Mouse (Mus musculus): ENCODE measurements around the gene Eloa. TPM values are rescaled to one million over a fixed set of nuclear protein-coding genes. Genes with fewer than 3 reads are reported as not detected.

Gene Eloa
- polyA plus RNA-seq, 1 experiment = 18.4 TPM

DNA sequence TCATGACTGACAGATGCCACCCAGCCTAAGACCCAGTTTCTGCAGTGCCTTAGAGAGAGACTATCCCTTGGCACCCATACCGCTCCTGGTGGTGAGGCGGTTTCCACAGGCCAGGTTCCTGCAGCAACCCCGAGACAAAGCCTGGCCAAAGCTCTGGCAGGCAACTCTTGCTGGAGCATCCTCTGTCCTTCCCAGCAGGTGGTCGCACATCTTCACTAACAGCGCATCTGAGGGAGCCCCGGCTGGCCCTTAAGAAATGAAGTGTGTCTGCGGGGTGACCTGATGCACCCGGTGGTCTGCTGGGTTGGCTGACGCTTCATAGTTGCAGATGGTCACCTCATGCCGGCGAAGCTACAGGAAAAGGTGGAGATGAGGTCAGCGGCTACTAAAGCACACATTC lies 45.4 kb downstream of the Eloa start:
- Histone ChIP-seq H3K4me3 (ENCODE audit: insufficient read depth, poor library complexity, severe bottlenecking) (no peak overlapping the region), H3K79me3 (ENCODE audit: low read depth) (peaks cover 11% of the 10 kb centered on the region), H3ac (ENCODE audit: control insufficient read depth, insufficient read length, low read depth) (no peak overlapping the region), H3K36me3 (ENCODE audit: control insufficient read depth, insufficient read depth) (peaks cover 43% of the 10 kb centered on the region), H3K27me3 (ENCODE audit: control insufficient read depth, insufficient read depth, insufficient read length) (no peaks in the 10 kb centered on the region), H3K79me2 (ENCODE audit: control insufficient read depth, insufficient read depth) (peaks cover 13% of the 10 kb centered on the region)
- TF ChIP-seq USF1 (IDR thresholded peaks at IDR 0.05; ENCODE audit: low read depth) (no peak), MYOG (IDR thresholded peaks at IDR 0.05; ENCODE audit: control insufficient read depth, extremely low read depth, insufficient read length) (no peak), MAX (IDR thresholded peaks at IDR 0.05) (no peak), CTCF (IDR thresholded peaks at IDR 0.05; ENCODE audit: control insufficient read depth, insufficient read depth, insufficient read length) (no peak), FOSL1 (IDR thresholded peaks at IDR 0.05; ENCODE audit: insufficient read depth, low read length, poor library complexity, severe bottlenecking) (no peak), MYOD1 (IDR thresholded peaks at IDR 0.05; ENCODE audit: control insufficient read depth, insufficient read length, low read depth) (no peak), CEBPB (IDR thresholded peaks at IDR 0.05; ENCODE audit: low read depth) (no peak)

DNA sequence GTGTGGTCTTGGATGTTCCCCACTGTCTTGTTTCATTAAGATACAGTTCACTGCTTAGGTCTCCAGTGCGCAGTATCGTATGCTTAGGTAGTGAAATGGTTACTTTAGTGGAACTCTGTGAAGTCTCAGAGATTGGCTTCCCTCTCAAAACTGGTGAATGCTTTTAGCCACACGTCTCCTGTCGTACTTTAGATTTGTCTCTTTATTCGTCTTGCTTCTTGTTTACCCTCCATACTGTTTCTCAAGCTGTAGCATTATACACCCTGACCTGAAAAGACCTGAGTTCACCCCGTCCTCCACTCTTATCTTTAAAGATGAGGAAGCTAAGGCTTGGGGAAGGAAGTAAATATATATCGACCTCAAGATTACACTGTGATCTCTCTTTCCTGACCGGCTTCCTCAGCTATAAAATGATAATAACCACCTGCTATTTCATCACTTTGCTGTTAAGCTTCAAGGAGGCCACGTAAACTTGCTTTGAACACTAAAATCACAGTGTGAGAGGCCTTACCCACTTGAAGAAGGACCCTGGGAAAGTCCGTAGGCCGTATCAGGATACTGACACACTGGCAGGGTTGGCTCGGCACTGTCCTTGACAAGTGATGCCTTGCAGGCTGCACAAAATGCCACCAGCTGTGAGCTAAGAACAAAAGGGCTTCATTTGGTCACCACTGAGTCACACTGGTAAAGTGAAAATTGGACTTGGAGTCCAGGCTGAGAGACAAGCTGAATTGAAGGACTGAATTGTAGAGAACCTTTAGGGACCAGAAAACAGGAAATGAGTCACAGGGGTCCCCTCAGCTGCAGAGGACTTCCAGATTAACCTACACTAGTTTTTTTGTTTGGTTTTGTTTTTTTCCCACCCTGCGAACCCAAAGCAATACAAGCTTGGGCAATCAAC lies 48.4 kb downstream of the Eloa start:
- TF ChIP-seq CTCF (IDR thresholded peaks at IDR 0.05; ENCODE audit: control insufficient read depth, insufficient read depth, insufficient read length) (no peak), CEBPB (IDR thresholded peaks at IDR 0.05; ENCODE audit: low read depth) (no peak), MYOG (IDR thresholded peaks at IDR 0.05; ENCODE audit: control insufficient read depth, extremely low read depth, insufficient read length) (no peak), MAX (IDR thresholded peaks at IDR 0.05) (no peak), USF1 (IDR thresholded peaks at IDR 0.05; ENCODE audit: low read depth) (no peak), FOSL1 (IDR thresholded peaks at IDR 0.05; ENCODE audit: insufficient read depth, low read length, poor library complexity, severe bottlenecking) (no peak), MYOD1 (IDR thresholded peaks at IDR 0.05; ENCODE audit: control insufficient read depth, insufficient read length, low read depth) (no peak)
- Histone ChIP-seq H3ac (ENCODE audit: control insufficient read depth, insufficient read length, low read depth) (peak overlapping the region; percentile 27), H3K36me3 (ENCODE audit: control insufficient read depth, insufficient read depth) (peaks cover 60% of the 10 kb centered on the region), H3K4me3 (ENCODE audit: insufficient read depth, poor library complexity, severe bottlenecking) (no peak overlapping the region), H3K79me3 (ENCODE audit: low read depth) (peaks cover 11% of the 10 kb centered on the region), H3K79me2 (ENCODE audit: control insufficient read depth, insufficient read depth) (peaks cover 23% of the 10 kb centered on the region), H3K27me3 (ENCODE audit: control insufficient read depth, insufficient read depth, insufficient read length) (no peaks in the 10 kb centered on the region)

DNA sequence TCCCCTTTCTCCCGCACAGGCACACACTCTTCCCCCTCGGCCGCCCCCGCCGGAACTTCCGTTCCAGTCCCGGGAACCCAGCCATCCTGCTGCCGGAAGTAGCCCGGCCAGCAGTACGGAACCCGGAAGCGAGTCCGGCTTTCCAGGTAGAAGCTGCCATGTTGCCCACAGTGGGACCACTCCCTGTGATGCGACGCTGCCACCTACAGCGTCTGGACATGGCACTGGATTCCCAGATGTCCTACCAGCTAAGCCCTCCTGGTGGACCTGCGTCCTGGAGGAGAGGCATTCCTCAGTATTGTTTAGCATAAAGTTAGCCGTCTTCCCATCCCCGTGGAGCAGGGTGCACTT lies 49.0 kb downstream of the Eloa start, which contains the start of gene Lypla2:
TSS of gene Lypla2 (minus strand) at position 71 of the 351 bp plus-strand sequence.
- Histone ChIP-seq H3ac (ENCODE audit: control insufficient read depth, insufficient read length, low read depth) (peak within 1 kb of the TSS; percentile 96), H3K4me3 (ENCODE audit: insufficient read depth, poor library complexity, severe bottlenecking) (peak within 1 kb of the TSS; percentile 80), H3K36me3 (ENCODE audit: control insufficient read depth, insufficient read depth) (peaks cover 66% of the 10 kb centered on the region), H3K79me2 (ENCODE audit: control insufficient read depth, insufficient read depth) (peaks cover 23% of the 10 kb centered on the region), H3K27me3 (ENCODE audit: control insufficient read depth, insufficient read depth, insufficient read length) (no peaks in the 10 kb centered on the region), H3K79me3 (ENCODE audit: low read depth) (peaks cover 11% of the 10 kb centered on the region)
- TF ChIP-seq USF1 (IDR thresholded peaks at IDR 0.05; ENCODE audit: low read depth) = no peak
- TF ChIP-seq MAX (IDR thresholded peaks at IDR 0.05) = peak; percentile 27
- TF ChIP-seq CTCF (IDR thresholded peaks at IDR 0.05; ENCODE audit: control insufficient read depth, insufficient read depth, insufficient read length) = no peak
- TF ChIP-seq MYOD1 (IDR thresholded peaks at IDR 0.05; ENCODE audit: control insufficient read depth, insufficient read length, low read depth) = no peak

DNA sequence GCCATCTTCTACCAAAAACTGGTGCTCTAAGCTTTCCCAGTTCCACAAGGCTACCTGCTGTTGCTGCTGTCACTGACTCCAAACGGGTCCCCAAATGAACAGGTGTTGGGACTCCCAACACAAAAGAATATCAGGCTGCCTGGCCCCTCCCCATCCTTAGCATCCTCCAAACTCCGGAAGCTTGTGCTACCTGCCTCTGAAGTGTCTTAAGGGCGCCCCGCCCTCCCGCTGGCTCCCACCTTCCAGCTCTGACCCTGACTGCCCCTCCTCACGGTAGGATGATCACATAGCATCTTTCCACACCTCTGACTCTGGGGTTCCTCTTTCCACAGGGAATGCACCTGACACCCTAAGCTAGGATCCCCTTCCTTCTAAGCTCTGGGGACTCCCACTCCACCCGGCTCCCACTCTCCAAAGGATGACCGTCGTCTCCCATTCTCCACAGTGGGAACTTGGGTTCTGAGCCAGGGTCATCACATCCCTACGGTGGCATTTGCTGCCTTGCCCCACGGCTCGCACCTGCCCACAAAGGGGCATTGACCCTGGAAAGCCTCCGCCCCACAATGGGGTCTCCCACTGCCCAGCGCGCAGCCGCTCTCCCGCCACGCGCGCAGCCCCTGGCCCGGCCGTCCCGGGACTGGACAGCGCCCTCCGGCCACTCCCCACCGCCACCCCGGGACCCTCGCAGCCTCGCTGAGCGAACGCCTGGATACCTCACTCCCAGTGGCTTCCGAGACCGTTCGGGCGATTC lies 49.6 kb downstream of the Eloa start:
- Histone ChIP-seq H3K27me3 (ENCODE audit: control insufficient read depth, insufficient read depth, insufficient read length) (no peaks in the 10 kb centered on the region), H3K79me2 (ENCODE audit: control insufficient read depth, insufficient read depth) (peaks cover 23% of the 10 kb centered on the region), H3K36me3 (ENCODE audit: control insufficient read depth, insufficient read depth) (peaks cover 66% of the 10 kb centered on the region), H3K79me3 (ENCODE audit: low read depth) (peaks cover 11% of the 10 kb centered on the region), H3K4me3 (ENCODE audit: insufficient read depth, poor library complexity, severe bottlenecking) (peak overlapping the region; percentile 80), H3ac (ENCODE audit: control insufficient read depth, insufficient read length, low read depth) (peak overlapping the region; percentile 96)
- TF ChIP-seq MYOG (IDR thresholded peaks at IDR 0.05; ENCODE audit: control insufficient read depth, extremely low read depth, insufficient read length) = no peak
- TF ChIP-seq MAX (IDR thresholded peaks at IDR 0.05) = no peak
- TF ChIP-seq CTCF (IDR thresholded peaks at IDR 0.05; ENCODE audit: control insufficient read depth, insufficient read depth, insufficient read length) = no peak
- TF ChIP-seq FOSL1 (IDR thresholded peaks at IDR 0.05; ENCODE audit: insufficient read depth, low read length, poor library complexity, severe bottlenecking) = no peak
- TF ChIP-seq MYOD1 (IDR thresholded peaks at IDR 0.05; ENCODE audit: control insufficient read depth, insufficient read length, low read depth) = no peak
- no peak for TF ChIP-seq USF1 (IDR thresholded peaks at IDR 0.05; ENCODE audit: low read depth)
- no peak for TF ChIP-seq CEBPB (IDR thresholded peaks at IDR 0.05; ENCODE audit: low read depth)

DNA sequence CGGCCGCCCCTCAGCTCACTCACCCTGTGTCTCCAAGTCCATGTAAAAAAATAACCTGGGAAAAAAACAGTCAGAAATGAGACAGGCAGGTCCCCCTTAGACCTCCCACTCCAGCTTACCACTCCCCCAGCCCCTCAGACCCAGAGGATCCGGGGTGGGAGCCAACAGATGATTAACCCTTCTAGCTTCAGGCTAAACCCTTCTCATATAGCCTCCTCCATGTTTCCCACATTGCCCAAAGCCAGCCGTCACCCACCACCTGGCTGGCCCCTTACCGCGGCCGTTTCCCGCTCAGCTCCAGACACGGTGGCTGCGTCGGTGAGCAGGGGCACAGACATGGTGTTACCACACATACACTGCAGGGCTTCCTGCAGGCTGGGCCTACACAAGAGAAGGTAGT lies 51.0 kb downstream of the Eloa start:
- Histone ChIP-seq H3K79me3 (ENCODE audit: low read depth) (peaks cover 11% of the 10 kb centered on the region), H3ac (ENCODE audit: control insufficient read depth, insufficient read length, low read depth) (no peak overlapping the region), H3K79me2 (ENCODE audit: control insufficient read depth, insufficient read depth) (peaks cover 23% of the 10 kb centered on the region), H3K36me3 (ENCODE audit: control insufficient read depth, insufficient read depth) (peaks cover 64% of the 10 kb centered on the region), H3K4me3 (ENCODE audit: insufficient read depth, poor library complexity, severe bottlenecking) (no peak overlapping the region), H3K27me3 (ENCODE audit: control insufficient read depth, insufficient read depth, insufficient read length) (no peaks in the 10 kb centered on the region)
- TF ChIP-seq USF1 (IDR thresholded peaks at IDR 0.05; ENCODE audit: low read depth) = no peak
- no peak for TF ChIP-seq MAX (IDR thresholded peaks at IDR 0.05)
- TF ChIP-seq CEBPB (IDR thresholded peaks at IDR 0.05; ENCODE audit: low read depth) = no peak

All from C2C12 (cell line).